Mouse (Mus musculus) neural tube, embryonic 14.5 days (tissue): ENCODE data around the gene Myo1a. TPM values are rescaled to one million over a fixed set of nuclear protein-coding genes. Genes with fewer than 3 reads are reported as not detected.

Source experiments
- ATAC-seq: fragments of 200-750 bp; cut with Nextera tagmentation; 2 replicates; pipeline ENCODE4 v1.8.0; 2017; ENCODE audit warnings: low read depth, mild to moderate bottlenecking, moderate TSS enrichment, moderate library complexity
- H3K27ac ChIP-seq: fragments of 300-500 bp; sonication (generic); 2 replicates; pipeline ENCODE4 v1.5.1; 2014; ENCODE audit warnings: low read depth, mild to moderate bottlenecking, control low read depth, low read length, moderate library complexity, mixed read lengths
- H3K27me3 ChIP-seq: fragments of 300-500 bp; sonication (generic); 2 replicates; pipeline ENCODE4 v1.6.1; 2014; ENCODE audit warnings: low read length; ENCODE audit not compliant: control insufficient read depth, insufficient read depth
- H3K36me3 ChIP-seq: fragments of 300-500 bp; sonication (generic); 2 replicates; pipeline ENCODE4 v1.6.1; 2014; ENCODE audit warnings: low read length, mixed read lengths; ENCODE audit not compliant: control insufficient read depth, insufficient read depth
- H3K4me1 ChIP-seq: fragments of 300-500 bp; sonication (generic); 2 replicates; pipeline ENCODE4 v1.6.1; 2014; ENCODE audit warnings: low read length; ENCODE audit not compliant: control insufficient read depth, insufficient read depth
- H3K4me2 ChIP-seq: fragments of 300-500 bp; sonication (generic); 2 replicates; pipeline ENCODE4 v1.6.1; 2014; ENCODE audit warnings: mild to moderate bottlenecking, low read depth, low read length, control low read depth
- H3K4me3 ChIP-seq: fragments of 300-500 bp; sonication (generic); 2 replicates; pipeline ENCODE4 v1.5.1; 2014; ENCODE audit warnings: low read depth, low read length, control low read depth, mixed read lengths
- H3K9ac ChIP-seq: fragments of 300-500 bp; sonication (generic); replicated peaks from 2 replicates; pipeline ENCODE4 v1.6.1; 2014; ENCODE audit warnings: low read depth, mild to moderate bottlenecking, control low read depth, low read length, mixed read lengths
- H3K9me3 ChIP-seq: fragments of 300-500 bp; sonication (generic); 2 replicates; pipeline ENCODE4 v1.6.1; 2016; ENCODE audit warnings: low read length; ENCODE audit not compliant: control insufficient read depth
- WGBS: fragments of 180-500 bp; shearing (Covaris S2); extraction: QIAGEN DNeasy Blood & Tissue Kit; methylation state at CpG from one replicate; pipeline ENCODE4 v1.1.7; 2014; 5-methylcytosine and 5-hydroxymethylcytosine counted together
- polyA plus RNA-seq: library from polyadenylated mRNA; unstranded; fragments of >200 nt; fragmentation: Nextera tagmentation; extraction: Ambion mirVana; gene quantifications from 2 replicates; pipeline ENCODE4 v1.2.1, GENCODE M21; 2014

Myo1a gene
- polyA plus RNA-seq, 1 experiment from 2014 or later: 0.28 TPM

- no peak for ATAC-seq
- Histone ChIP-seq H3K4me2 (no peak overlapping the region), H3K27me3 (no peaks in the 10 kb centered on the region), H3K9me3 (no peaks in the 10 kb centered on the region), H3K4me1 (peaks cover 2% of the 10 kb centered on the region; the same call in 1 of the 2 replicates), H3K4me3 (no peak overlapping the region), H3K27ac (no peak overlapping the region), H3K36me3 (peaks cover 52% of the 10 kb centered on the region), H3K9ac (no peak overlapping the region)
- WGBS: 81% methylated on average over 5 of the region's 5 CpGs
Observed at GRCm38 (mm10) chr10:127745886-127746285, 40.9 kb downstream of the Myo1a start.

DNA sequence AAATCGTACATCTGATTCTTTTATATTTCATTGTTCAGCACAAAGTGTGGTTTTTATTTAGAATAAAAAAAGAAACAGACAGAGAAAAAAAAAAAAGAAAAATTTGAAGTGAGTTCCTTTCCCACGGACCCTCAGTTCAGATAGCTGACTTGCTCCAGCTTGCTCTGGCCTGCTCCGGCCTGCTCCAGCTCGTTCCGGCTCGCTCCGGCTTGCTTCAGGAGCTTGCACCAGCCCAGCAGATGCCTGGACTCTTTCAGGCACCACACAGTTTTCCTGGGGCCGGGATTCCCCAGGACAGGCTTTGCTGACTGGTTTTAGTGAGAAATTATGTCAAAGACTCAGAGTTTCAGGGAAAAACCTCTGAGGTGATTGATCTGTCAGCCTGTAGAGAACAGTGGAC lies 42.3 kb downstream of the Myo1a start:
- no peaks in the 10 kb centered on the region for H3K27me3 ChIP-seq
- H3K4me1 ChIP-seq: peaks cover 2% of the 10 kb centered on the region; the same call in 1 of the 2 replicates
- 92% methylated on average over 8 of the region's 8 CpGs for WGBS
- H3K4me2 ChIP-seq: no peak overlapping the region
- H3K9ac ChIP-seq: no peak overlapping the region
- peaks cover 45% of the 10 kb centered on the region for H3K36me3 ChIP-seq
- no peak for ATAC-seq
- no peak overlapping the region for H3K27ac ChIP-seq
- no peaks in the 10 kb centered on the region for H3K9me3 ChIP-seq
- no peak overlapping the region for H3K4me3 ChIP-seq

GRCm38 (mm10) chr10:127748847-127749612 lies 44.1 kb downstream of the Myo1a start:
- Histone ChIP-seq H3K27ac (no peak overlapping the region), H3K4me3 (no peak overlapping the region), H3K9ac (no peak overlapping the region), H3K4me1 (peaks cover 2% of the 10 kb centered on the region; the same call in 1 of the 2 replicates), H3K36me3 (peaks cover 28% of the 10 kb centered on the region), H3K27me3 (no peaks in the 10 kb centered on the region), H3K9me3 (no peaks in the 10 kb centered on the region), H3K4me2 (no peak overlapping the region)
- ATAC-seq: no peak
- WGBS: 6% methylated on average over 8 of the region's 8 CpGs

DNA sequence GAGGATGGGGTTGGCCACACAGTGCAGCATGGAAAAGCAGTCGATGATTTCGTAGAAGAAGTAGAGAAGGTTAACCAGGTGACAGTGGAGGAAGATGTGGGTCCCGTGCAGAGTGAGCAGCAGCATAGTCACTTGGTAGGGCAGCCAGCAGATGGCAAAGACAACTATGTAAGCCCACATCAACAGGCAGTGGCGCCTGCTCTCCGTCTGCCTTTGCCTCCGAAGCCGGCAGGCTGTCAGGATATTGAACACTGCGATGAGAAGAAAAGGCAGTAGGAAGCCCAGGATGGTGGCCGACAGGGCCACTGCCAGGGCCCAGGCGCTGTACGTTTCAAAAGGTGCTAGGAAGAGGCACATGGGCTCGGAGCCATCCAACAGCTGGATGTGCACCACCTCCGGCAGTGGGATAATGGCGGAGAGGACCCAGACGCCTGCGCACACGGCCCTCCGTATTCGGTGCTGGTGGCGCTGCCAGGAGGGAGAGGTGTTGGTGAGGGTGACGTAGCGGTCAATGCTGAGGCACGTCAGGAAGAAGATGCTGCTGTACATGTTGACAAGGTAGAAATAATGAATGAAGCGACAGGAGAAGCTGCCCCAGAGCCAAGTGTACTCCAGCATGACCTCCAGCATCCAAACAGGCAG lies 45.3 kb downstream of the Myo1a start:
- H3K4me2 ChIP-seq: peak overlapping the region; percentile 9; the same call in 1 of the 2 replicates
- no peak overlapping the region for H3K9ac ChIP-seq
- H3K27ac ChIP-seq: no peak overlapping the region
- H3K36me3 ChIP-seq: peaks cover 15% of the 10 kb centered on the region
- no peaks in the 10 kb centered on the region for H3K27me3 ChIP-seq
- WGBS: 50% methylated on average over 24 of the region's 24 CpGs
- peaks cover 2% of the 10 kb centered on the region; the same call in 1 of the 2 replicates for H3K4me1 ChIP-seq
- no peaks in the 10 kb centered on the region for H3K9me3 ChIP-seq
- ATAC-seq: no peak
- no peak overlapping the region; the same call in 1 of the 2 replicates for H3K4me3 ChIP-seq

DNA sequence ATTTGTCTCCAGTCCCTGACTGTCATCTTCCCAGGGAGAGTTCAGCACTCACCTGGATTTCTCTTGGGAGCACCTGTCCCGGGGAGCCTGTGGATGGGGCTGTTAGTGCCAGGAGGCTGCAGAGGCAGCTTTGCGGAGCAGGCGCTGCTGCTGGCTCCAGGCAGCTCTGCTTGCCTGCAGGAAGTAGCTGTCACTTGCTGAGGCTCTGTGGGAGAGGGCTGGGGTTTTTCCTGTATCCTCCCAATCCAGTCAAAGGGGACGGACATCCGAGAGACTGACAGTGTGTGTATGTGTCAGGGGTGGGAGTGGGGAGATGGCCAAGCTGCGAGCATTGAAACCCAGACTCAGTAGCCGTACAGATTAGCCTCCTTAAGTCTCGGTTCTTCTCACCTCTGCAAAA lies 46.6 kb downstream of the Myo1a start, which contains the start of gene Gpr182:
Gene Gpr182, minus strand, starts transcription at position 185 of the 400 bp plus-strand sequence.
- peaks cover 2% of the 10 kb centered on the region; the same call in 1 of the 2 replicates for H3K4me1 ChIP-seq
- H3K27ac ChIP-seq: no peak within 1 kb of the TSS
- WGBS: 67% methylated on average over 8 of the region's 8 CpGs
- H3K9me3 ChIP-seq: no peaks in the 10 kb centered on the region
- peaks cover 7% of the 10 kb centered on the region; the same call in 1 of the 2 replicates for H3K36me3 ChIP-seq
- no peak for ATAC-seq
- no peak within 1 kb of the TSS; the same call in 1 of the 2 replicates for H3K4me2 ChIP-seq
- no peak within 1 kb of the TSS for H3K4me3 ChIP-seq
- no peak within 1 kb of the TSS for H3K9ac ChIP-seq
- H3K27me3 ChIP-seq: no peaks in the 10 kb centered on the region

DNA sequence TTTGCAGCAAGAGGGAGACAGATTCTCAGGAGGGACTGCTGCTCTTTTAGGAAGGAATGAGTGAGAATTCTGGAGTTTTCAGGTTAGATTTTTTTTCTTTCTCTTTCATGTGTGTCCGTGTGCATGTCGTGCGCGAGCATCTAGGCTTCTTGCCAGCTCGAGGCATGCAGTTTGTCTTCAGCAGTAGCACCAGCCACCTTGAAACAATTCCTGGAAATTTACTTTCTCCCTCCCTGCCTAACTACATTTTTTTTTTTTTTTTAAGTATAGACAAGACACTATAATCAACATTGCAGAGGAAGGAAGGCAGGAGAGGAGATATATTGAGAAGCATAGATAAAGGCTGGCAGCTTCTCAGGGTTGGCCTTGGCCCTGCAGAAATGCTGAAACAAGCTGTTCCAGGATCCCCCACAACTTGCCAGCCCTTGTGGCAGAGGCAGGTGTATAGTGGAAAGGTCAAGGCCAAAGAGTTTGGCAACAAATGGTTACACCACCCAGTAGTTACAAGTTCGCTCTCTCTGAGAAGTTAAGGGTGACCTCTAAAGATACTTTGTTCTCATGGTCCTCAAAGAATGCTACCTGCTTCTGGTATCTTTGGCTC lies 49.7 kb downstream of the Myo1a start:
- Histone ChIP-seq H3K27me3 (no peaks in the 10 kb centered on the region), H3K36me3 (no peaks in the 10 kb centered on the region), H3K4me2 (no peak overlapping the region), H3K9ac (no peak overlapping the region), H3K4me3 (no peak overlapping the region), H3K27ac (no peak overlapping the region), H3K9me3 (no peaks in the 10 kb centered on the region), H3K4me1 (no peaks in the 10 kb centered on the region)
- ATAC-seq: no peak
- 83% methylated on average over 6 of the region's 6 CpGs for WGBS

DNA sequence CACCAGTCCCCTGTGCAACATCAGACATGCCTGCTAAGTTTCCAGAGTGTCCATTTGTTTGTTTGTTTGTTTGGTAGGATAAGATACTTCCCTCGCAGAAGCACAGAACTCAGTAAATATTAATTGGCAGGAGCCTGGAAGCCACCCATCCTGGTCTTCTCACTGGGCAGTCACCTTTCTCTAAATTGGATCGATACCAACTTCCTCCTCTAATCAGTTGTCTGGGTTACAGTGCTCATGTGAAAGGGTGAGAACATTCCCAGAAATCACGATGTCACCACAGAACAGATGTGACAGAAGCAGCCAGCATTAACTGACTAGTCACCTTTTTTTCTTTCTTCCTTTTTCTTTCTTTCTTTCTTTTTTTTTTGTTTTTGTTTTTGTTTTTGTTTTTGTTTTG lies 50.3 kb downstream of the Myo1a start:
- H3K27ac ChIP-seq: no peak overlapping the region
- ATAC-seq: no peak
- no peaks in the 10 kb centered on the region for H3K36me3 ChIP-seq
- no peak overlapping the region for H3K4me2 ChIP-seq
- no peaks in the 10 kb centered on the region for H3K27me3 ChIP-seq
- no peaks in the 10 kb centered on the region for H3K4me1 ChIP-seq
- no peaks in the 10 kb centered on the region for H3K9me3 ChIP-seq
- WGBS: 82% methylated on average over 3 of the region's 3 CpGs
- no peak overlapping the region for H3K9ac ChIP-seq
- H3K4me3 ChIP-seq: no peak overlapping the region

GRCm38 (mm10) chr10:127755770-127756468 lies 50.9 kb downstream of the Myo1a start:
- 59% methylated on average over 18 of the region's 18 CpGs for WGBS
- peak overlapping the region; percentile 33; the same call in 1 of the 2 replicates for H3K4me2 ChIP-seq
- H3K9ac ChIP-seq: no peak overlapping the region
- no peaks in the 10 kb centered on the region for H3K4me1 ChIP-seq
- no peak for ATAC-seq
- H3K4me3 ChIP-seq: no peak overlapping the region
- no peak overlapping the region for H3K27ac ChIP-seq
- no peaks in the 10 kb centered on the region for H3K27me3 ChIP-seq
- H3K36me3 ChIP-seq: no peaks in the 10 kb centered on the region
- H3K9me3 ChIP-seq: no peaks in the 10 kb centered on the region
